Mouse (Mus musculus) spleen, adult 2 months (tissue): Measurements from ENCODE around the gene Mcidas.

Experiments
- CTCF ChIP-seq: fragments of 200-500 bp; IDR thresholded peaks from 2 replicates; pipeline ENCODE4 v1.5.1; 2011; ENCODE audit warnings: mild to moderate bottlenecking, inconsistent platforms; ENCODE audit not compliant: insufficient read depth, insufficient read length, insufficient replicate concordance; ENCODE audit errors: extremely low read depth
- POLR2A ChIP-seq: fragments of 200-500 bp; IDR thresholded peaks from 2 replicates; pipeline ENCODE4 v1.6.1; 2011; ENCODE audit warnings: low read depth, low read length, inconsistent platforms

DNA sequence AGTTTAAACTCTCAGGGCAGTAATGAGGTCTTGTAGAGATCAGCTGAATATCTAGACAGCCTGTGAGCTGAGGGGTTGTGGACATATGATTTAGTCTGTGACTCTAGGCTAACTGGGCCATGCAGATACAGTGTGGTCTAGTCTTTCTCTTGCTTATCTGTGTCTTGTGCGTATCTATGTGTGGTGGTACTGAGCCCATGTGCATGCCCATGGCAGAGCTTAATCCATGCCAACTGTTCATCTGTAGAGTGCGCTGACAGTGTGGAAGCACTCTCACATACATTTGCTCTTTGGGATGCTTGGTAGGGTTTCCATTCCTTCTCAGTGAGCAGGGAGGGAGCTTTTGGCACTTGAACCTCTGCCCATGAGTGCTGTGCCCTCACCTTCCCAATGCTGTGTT is 27.9 kb downstream of the Mcidas start:
- TF ChIP-seq POLR2A = no peak
- no peak for TF ChIP-seq CTCF
